Mouse (Mus musculus) heart, postnatal 36 days (tissue): Measurements from ENCODE around the gene Rgma. TPM values are rescaled to one million over a fixed set of nuclear protein-coding genes. Genes with fewer than 3 reads are reported as not detected.

Experiments
- DNase-seq, 2 experiments: peaks; one replicate each; pipeline ENCODE4 v3.0.0; 2021 to 2022
- intact Hi-C: fragments of 180-260 bp; cut with DNase I; formaldehyde crosslinking; loops from one replicate; pipeline ENCODE4 v1.15.1; 2025
- total RNA-seq, 2 experiments: library from RNA; stranded (reverse); gene quantifications; 2 replicates each; pipeline ENCODE4 v1.2.3; 2021

The Rgma gene
- total RNA-seq, 2 experiments from 2014 or later: 52.1 to 87.0 TPM

- intact Hi-C loops: no loop called here
- no peak for DNase-seq
Measured at GRCm38 (mm10) chr7:73394013-73394409, 18.7 kb downstream of the Rgma start.

- DNase-seq: peak; percentile 68 to 72
- intact Hi-C loops: loop anchor here (2.0 to 5.0 kb wide), 2 partner anchors 261 to 998 kb away; no protein-coding TSS in a partner anchor
Measured at GRCm38 (mm10) chr7:73398319-73398718, 23.0 kb downstream of the Rgma start.

- intact Hi-C loops: loop anchor here (1.0 to 5.0 kb wide), 3 partner anchors 23 to 998 kb away; no protein-coding TSS in a partner anchor
Measured at GRCm38 (mm10) chr7:73398806-73399442, 23.6 kb downstream of the Rgma start.

GRCm38 (mm10) chr7:73399501-73400044 is 24.3 kb downstream of the Rgma start:
- peak; percentile 78 to 80 for DNase-seq
- intact Hi-C loops: loop anchor here (1.0 to 5.0 kb wide), 3 partner anchors 23 to 999 kb away; no protein-coding TSS in a partner anchor

More at GRCm38 (mm10) chr7:73398806-73399442, 23.6 kb downstream of the Rgma start:
- DNase-seq: no peak

GRCm38 (mm10) chr7:73400051-73400916 is 25.0 kb downstream of the Rgma start:
- no peak for DNase-seq
- intact Hi-C loops: no loop called here

- intact Hi-C loops: no loop called here
- no peak for DNase-seq
Measured at GRCm38 (mm10) chr7:73402106-73402505, 26.8 kb downstream of the Rgma start.

- intact Hi-C loops: no loop called here
- DNase-seq: no peak
Measured at GRCm38 (mm10) chr7:73402671-73403070, 27.4 kb downstream of the Rgma start.

- DNase-seq: no peak
- intact Hi-C loops: no loop called here
Measured at GRCm38 (mm10) chr7:73403538-73403937, 28.2 kb downstream of the Rgma start.

GRCm38 (mm10) chr7:73405550-73405949 is 30.2 kb downstream of the Rgma start:
- intact Hi-C loops: no loop called here
- DNase-seq: no peak

- DNase-seq: no peak
- intact Hi-C loops: no loop called here
Measured at GRCm38 (mm10) chr7:73411523-73411922, 36.2 kb downstream of the Rgma start.

- intact Hi-C loops: no loop called here
- no peak for DNase-seq
Measured at GRCm38 (mm10) chr7:73411986-73412385, 36.7 kb downstream of the Rgma start.

GRCm38 (mm10) chr7:73412419-73412818 is 37.1 kb downstream of the Rgma start:
- peak in 1 of 2 experiments; percentile 42 for DNase-seq
- intact Hi-C loops: no loop called here

- intact Hi-C loops: no loop called here
- DNase-seq: no peak
Measured at GRCm38 (mm10) chr7:73414192-73414591, 38.9 kb downstream of the Rgma start.

- intact Hi-C loops: no loop called here
- no peak for DNase-seq
Measured at GRCm38 (mm10) chr7:73419375-73419774, 44.1 kb downstream of the Rgma start.

- DNase-seq: no peak
- intact Hi-C loops: no loop called here
Measured at GRCm38 (mm10) chr7:73420827-73421226, 45.5 kb downstream of the Rgma start.

- DNase-seq: no peak
- intact Hi-C loops: loop anchor here (1.0 to 2.0 kb wide), 2 partner anchors 45 to 1021 kb away; no protein-coding TSS in a partner anchor
Measured at GRCm38 (mm10) chr7:73421278-73422015, 46.1 kb downstream of the Rgma start.

GRCm38 (mm10) chr7:73422223-73423113 is 47.2 kb downstream of the Rgma start:
- DNase-seq: peak; percentile 75 to 79
- intact Hi-C loops: loop anchor here (1.0 to 2.0 kb wide), 2 partner anchors 46 to 1022 kb away; no protein-coding TSS in a partner anchor

- intact Hi-C loops: loop anchor here (2.0 kb wide), 1 partner anchor 46 kb away; no protein-coding TSS in a partner anchor
- DNase-seq: no peak
Measured at GRCm38 (mm10) chr7:73423236-73423635, 47.9 kb downstream of the Rgma start.

- intact Hi-C loops: no loop called here
- DNase-seq: no peak
Measured at GRCm38 (mm10) chr7:73424243-73424642, 48.9 kb downstream of the Rgma start.
